Mouse (Mus musculus) embryonic stem cell, embryonic (primary cell): ENCODE measurements around the gene Calr.

Source experiments
- CTCF ChIA-PET, 4 experiments: fragments of 300-600 bp in 2 of 4; fragments of 350-600 bp in 2 of 4; sonication (Branson Sonifier 250); formaldehyde crosslinking; loops; one replicate each; lab custom pipeline; 2022; ENCODE audit warnings: inconsistent platforms in 2 of 4; lab: Charles Lee
- POLR2A ChIA-PET, 4 experiments: fragments of 300-600 bp in 2 of 4; fragments of 350-600 bp in 2 of 4; sonication (Branson Sonifier 250); formaldehyde crosslinking; loops; one replicate each; lab custom pipeline; 2022; ENCODE audit warnings: antibody characterized with exemption in 4 of 4, inconsistent platforms in 1 of 4; lab: Charles Lee

Calr gene

DNA sequence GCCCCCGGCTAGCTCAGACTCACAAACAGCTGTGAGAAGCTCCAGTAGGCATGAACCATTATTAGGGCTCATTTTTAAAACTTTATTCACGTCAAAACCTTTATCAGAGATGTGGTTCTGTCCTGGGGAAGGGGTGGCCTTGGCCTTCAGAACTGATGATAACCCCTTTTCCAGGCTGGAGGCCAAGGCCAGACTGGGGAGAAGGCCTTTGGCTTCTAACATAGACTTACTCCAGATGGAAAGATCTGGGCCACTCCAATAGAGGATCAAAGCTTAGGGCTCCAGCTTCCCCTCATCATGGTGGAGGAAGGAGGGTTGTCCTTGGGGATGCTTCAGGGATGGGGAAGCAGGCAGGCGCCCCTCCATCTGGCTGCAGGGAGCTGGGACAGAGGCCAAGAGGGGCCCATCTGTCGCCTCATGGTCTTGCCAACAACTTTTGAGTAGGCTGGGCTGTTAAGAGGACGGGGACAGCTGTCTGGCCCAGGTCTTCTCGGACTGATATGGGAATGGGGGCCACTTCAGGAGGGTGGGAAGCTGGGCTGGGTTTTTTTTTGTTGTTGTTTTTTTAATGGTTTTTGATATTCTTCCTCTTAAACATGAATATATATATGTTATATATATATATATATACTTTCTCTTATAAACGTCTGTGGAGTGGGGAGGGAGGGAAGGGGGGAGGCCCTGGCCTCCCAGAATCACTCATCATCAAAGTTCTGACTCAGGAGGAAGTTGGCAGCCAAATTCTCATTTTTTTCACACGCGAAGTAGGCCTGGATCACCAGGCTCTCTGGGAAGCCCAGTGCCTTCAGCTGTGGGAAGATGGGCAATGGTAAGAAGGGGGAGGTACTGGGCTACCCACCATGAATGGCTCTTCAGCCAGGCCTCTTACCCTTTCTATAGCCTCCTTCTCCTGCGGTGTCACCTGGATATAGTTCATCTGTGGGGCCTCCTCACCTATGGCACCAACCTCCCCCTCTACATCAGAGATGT is 11.6 kb downstream of the Calr start:
- POLR2A ChIA-PET = interaction anchor here in 3 of 4 experiments (0.6 to 26.4 kb wide), 21 partner anchors 5 to 1949 kb away, joined by 3 to 705 read pairs (median 5); partner anchors contain the start of genes Calr (in 3 of the 3), Farsa (in 2 of the 3), Syce2 (in 2 of the 3) and Dand5 (in 1 of the 3)
- CTCF ChIA-PET = interaction anchor here in 1 of 4 experiments (0.7 kb wide), 1 partner anchor 1146 kb away, joined by 3 read pairs; no protein-coding TSS in a partner anchor

DNA sequence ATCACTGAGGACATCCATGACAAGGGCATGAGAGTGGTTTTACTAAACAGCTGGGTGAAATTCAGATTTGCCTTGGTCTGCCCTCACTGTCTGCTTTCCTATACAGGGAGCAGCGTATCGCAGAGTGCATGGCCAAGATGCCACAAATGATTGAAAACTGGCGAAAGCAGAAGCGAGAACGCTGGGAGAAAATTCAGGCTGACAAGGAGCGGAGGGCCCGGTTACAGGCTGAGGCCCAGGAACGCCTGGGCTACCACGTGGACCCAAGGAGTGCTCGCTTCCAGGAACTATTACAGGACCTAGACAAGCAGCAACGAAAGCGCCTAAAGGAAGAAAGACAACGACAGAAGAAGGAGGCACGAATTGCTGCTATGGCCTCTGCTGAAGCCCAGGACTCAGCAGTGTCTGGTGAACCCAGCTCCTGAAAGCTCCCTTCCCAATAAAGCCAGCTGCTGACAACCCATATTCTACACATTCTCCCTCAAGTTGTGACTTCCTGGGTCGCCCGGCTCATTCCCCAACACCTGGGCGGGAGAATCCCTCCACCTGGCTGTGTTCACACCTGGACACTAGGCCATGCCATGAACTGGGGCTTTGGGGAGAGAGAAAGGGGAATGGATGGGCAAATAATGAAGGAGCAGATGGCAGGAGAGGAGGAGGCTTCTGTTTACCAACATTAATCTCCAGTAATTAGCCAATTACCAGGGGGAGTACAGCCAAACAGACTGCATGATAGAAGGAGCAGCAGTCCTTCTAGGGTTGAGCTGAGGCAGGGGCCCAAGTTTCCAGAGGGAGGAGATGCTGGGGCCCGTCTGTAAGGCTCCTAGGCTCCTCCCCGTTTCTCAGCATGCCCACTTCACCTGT is 12.5 kb downstream of the Calr start:
- ChIA-PET CTCF (interaction anchor here in 1 of 4 experiments (0.7 kb wide), 1 partner anchor 1145 kb away, joined by 3 read pairs; no protein-coding TSS in a partner anchor), POLR2A (interaction anchor here in 3 of 4 experiments (0.6 to 26.4 kb wide), 19 partner anchors 4 to 1950 kb away, joined by 3 to 705 read pairs (median 6); partner anchors contain the start of genes Calr (in 3 of the 3), Farsa (in 2 of the 3), Rad23a (in 2 of the 3) and Syce2 (in 2 of the 3))

DNA sequence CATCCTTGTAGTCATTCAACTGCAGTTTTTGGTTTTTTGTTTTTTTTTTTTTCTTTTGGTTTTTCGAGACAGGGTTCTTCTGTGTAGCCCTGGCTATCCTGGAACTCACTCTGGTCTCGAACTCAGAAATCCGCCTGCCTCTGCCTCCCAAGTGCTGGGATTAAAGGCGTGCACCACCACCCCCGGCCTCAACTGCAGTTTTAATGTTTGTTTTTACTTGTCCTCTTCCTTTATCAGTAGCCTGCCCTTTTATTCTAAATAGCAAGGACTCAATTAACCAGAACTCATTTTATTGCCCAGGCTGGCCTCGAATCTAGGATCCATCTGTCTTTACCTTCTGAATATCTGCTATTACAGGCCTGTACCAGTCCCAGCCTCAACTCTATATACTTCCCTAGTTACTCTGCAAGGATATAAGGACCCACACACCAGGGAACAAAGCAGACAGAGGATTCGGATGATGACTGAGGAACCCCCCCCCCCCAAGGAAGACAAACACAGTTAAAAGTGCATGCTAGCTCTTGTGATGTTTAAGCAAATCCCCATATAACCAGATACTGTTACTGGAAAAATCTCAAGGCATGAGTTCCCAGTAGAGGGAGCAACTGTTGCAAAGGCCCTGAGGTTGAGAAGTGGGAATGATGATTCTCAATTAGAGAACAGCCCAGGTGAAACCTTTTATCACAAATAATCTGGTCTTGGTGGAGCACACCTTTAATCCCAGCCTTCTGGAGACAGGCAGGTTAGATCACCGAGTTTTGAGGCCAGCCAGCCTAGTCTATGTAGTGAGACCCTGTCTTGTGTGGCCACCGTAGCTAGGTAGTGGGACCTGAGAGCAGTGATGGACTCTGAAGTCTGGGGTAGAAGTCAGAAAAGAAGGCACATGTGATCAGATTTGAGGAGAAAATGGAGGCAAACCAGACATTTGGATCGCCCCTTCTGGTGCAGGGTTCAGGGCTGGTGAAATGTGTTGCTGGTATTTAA is 13.7 kb downstream of the Calr start:
- POLR2A ChIA-PET = interaction anchor here in 3 of 4 experiments (0.6 to 26.4 kb wide), 30 partner anchors 3 to 250 kb away, joined by 3 to 705 read pairs (median 3); partner anchors contain the start of genes Calr (in 3 of the 3), Rad23a (in 3 of the 3), Farsa (in 2 of the 3) and Nacc1 (in 2 of the 3)
- CTCF ChIA-PET = interaction anchor here in 2 of 4 experiments (0.6 to 1.5 kb wide), 4 partner anchors 9 to 146 kb away, joined by 3 to 5 read pairs (median 4); no protein-coding TSS in a partner anchor

DNA sequence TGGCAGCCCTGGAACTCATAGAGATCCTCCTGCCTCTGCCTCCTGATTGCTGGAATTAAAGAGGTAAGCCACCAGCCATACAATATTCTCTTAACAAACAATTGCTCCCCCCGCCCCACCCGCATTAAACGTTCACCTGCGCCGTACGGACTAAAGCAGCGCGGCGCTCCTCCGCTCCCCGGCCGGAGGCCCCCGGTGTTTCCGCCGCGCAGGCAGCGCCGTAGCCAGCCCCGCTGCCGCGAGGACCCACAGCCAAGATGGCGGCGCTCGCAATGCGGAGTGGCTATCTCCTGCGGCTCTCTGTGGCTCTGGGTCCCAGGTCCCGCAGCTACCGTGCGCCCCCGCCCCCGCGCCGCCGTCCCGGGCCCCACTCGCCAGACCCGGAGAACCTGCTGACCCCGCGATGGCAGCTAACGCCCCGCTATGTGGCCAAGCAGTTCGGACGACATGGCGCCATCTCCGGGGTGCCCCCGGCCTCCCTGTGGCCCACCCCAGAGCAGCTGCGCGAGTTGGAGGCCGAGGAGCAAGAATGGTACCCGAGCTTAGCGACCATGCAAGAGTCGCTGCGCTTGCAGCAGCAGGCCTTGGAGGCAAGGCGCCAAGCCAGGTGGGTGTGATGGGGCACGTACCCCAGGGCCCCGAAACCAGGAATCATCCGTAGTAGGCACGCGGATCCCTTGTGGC is 14.6 kb downstream of the Calr start:
- CTCF ChIA-PET = interaction anchor here in 2 of 4 experiments (0.8 to 1.5 kb wide), 3 partner anchors 8 to 16 kb away, joined by 3 to 4 read pairs (median 3); no protein-coding TSS in a partner anchor
- POLR2A ChIA-PET = interaction anchor here in 3 of 4 experiments (0.7 to 26.4 kb wide), 22 partner anchors 2 to 251 kb away, joined by 3 to 705 read pairs (median 4); partner anchors contain the start of genes Calr (in 3 of the 3), Rad23a (in 3 of the 3), Farsa (in 2 of the 3) and Syce2 (in 2 of the 3)

DNA sequence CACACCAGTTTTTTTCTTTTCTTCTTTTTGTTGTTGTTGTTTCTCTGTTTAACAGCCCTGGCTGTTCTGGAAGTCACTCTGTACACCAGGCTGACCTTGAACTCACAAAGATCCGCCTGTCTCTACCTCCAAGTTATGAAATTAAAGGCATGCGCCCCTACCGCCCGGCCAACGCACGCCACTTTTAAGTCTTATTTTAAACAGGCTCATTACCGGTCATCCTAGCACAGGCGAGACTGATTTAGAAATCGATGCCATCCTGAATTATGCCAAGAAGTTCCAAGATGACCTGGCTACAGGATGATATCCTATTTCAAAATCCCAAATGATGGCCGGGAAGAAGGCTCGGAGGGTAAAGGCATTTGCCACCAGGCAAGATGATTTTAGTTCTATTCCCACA is 15.2 kb downstream of the Calr start, which contains the start of gene Gadd45gip1:
Gadd45gip1 (plus strand) TSS at position 33 of the 400 bp plus-strand sequence.
- CTCF ChIA-PET = interaction anchor here in 3 of 4 experiments (0.6 to 2.1 kb wide), 5 partner anchors 8 to 905 kb away, joined by 3 to 7 read pairs (median 3); no protein-coding TSS in a partner anchor

DNA sequence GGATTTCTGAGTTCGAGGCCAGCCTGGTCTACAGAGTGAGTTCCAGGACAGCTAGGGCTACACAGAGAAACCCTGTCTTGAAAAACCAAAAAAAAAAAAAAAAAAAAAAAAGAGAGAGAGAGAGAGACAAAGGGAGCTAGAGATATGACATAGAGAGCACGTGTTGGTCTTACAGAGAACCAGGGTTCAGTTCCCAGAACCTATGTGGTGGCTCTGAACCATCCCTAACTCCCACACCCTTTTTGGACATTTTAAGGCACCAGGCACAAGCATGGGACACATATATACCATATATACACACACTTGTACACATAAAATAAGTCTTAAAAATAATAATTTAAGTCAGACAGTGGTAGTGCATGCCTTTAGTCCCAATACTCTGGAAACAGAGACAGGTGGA is 20.2 kb downstream of the Calr start:
- POLR2A ChIA-PET = interaction anchor here in 3 of 4 experiments (0.6 to 26.4 kb wide), 22 partner anchors 11 to 175 kb away, joined by 3 to 705 read pairs (median 5); partner anchors contain the start of genes Calr (in 3 of the 3), Rad23a (in 3 of the 3), Dnase2a (in 1 of the 3) and Farsa (in 1 of the 3)
- CTCF ChIA-PET = interaction anchor here (0.6 to 6.5 kb wide), 8 partner anchors 11 to 118 kb away, joined by 3 to 78 read pairs (median 6); no protein-coding TSS in a partner anchor

More for the DNA sequence above, 15.2 kb downstream of the Calr start, which contains the start of gene Gadd45gip1:
- POLR2A ChIA-PET = interaction anchor here in 3 of 4 experiments (1.0 to 26.4 kb wide), 11 partner anchors 10 to 172 kb away, joined by 3 to 705 read pairs (median 3); partner anchors contain the start of genes Calr (in 3 of the 3), Farsa (in 2 of the 3), Syce2 (in 2 of the 3) and Rad23a (in 1 of the 3)

DNA sequence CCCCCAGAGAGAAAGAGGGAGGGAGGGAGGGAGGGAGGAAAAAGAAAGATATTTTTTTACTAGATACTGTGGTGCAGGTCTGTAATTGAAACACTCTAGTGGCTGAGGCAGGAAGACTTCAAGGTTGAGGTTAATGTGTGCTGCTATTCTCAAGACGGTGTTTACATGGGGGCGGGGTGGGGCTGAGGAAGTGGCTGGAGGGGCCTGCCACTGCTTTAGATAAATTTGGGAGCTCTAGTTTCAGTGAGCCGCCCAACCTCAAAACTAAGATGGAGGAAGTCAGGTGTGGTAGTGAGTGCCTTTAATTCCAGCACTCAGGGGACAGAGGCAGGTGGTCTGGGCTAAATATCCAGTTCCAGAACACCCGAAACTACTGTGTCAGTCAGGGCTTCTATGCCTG is 21.1 kb downstream of the Calr start:
- POLR2A ChIA-PET = interaction anchor here (0.5 to 26.4 kb wide), 35 partner anchors 10 to 886 kb away, joined by 3 to 705 read pairs (median 4); partner anchors contain the start of genes Calr (in 3 of the 4), Rad23a (in 2 of the 4), Dnase2a (in 1 of the 4) and Farsa (in 1 of the 4)

DNA sequence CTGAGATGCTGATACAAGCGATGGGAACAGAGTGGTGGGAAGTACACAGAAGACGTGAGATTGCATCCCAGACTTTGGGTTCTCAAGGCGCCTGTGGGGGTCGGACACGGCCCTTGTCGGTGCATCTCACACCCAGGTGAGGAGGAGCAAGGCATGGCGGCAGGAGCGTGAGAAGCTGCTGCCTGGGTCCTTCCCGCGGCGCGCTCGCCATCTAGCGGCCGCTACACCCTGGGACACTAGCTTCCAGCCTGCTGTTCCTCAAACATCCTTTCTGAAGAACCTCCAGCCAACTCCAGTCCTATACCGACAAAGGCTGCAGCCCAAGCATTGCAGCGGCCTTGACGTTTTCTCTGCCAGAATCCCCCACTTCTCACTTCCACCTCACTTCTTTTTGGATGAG is 23.1 kb downstream of the Calr start:
- ChIA-PET CTCF (interaction anchor here (0.5 to 6.5 kb wide), 61 partner anchors 8 to 310 kb away, joined by 3 to 78 read pairs (median 4); partner anchors contain the start of genes Gcdh (in 1 of the 4), Ier2 (in 1 of the 4), Nacc1 (in 1 of the 4) and Rad23a (in 1 of the 4)), POLR2A (interaction anchor here in 3 of 4 experiments (0.5 to 19.4 kb wide), 32 partner anchors 8 to 924 kb away, joined by 3 to 359 read pairs (median 4); partner anchors contain the start of genes Calr (in 3 of the 3), Rad23a (in 2 of the 3), Adgrl1 (in 1 of the 3) and Farsa (in 1 of the 3))

More for the DNA sequence above, 21.1 kb downstream of the Calr start:
- CTCF ChIA-PET = interaction anchor here (0.6 to 6.5 kb wide), 17 partner anchors 10 to 815 kb away, joined by 3 to 78 read pairs (median 4); partner anchors contain the start of gene Farsa (in 1 of the 4)

DNA sequence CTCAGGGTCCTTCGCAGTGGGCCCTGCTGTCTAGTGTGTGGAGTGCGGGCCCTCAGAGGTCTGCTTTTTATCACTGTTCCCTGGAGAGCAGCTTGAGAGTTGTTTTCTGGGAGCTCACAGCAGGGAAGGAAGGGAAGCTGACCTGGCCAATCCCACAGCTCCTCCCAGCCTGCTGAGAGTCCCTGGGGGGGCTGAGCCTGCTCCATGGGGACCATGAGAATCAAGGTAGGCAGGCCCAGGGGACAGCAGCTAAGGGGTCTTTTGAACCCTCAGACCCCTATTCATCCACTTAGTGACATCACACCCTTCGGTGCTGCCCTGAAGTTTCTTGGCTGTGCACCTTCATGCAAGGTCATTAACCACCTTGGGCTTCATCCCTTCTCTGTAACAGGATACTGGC is 24.0 kb downstream of the Calr start, which contains the start of gene Dand5:
Dand5 (minus strand) TSS at position 101 of the 400 bp plus-strand sequence.
- CTCF ChIA-PET = interaction anchor here (0.7 to 6.5 kb wide), 21 partner anchors 9 to 257 kb away, joined by 3 to 78 read pairs (median 5); partner anchors contain the start of gene Rad23a (in 1 of the 4)
- POLR2A ChIA-PET = interaction anchor here in 3 of 4 experiments (0.9 to 19.4 kb wide), 18 partner anchors 10 to 160 kb away, joined by 3 to 359 read pairs (median 4); partner anchors contain the start of genes Calr (in 2 of the 3), Farsa (in 1 of the 3), Ier2 (in 1 of the 3) and Nacc1 (in 1 of the 3)

DNA sequence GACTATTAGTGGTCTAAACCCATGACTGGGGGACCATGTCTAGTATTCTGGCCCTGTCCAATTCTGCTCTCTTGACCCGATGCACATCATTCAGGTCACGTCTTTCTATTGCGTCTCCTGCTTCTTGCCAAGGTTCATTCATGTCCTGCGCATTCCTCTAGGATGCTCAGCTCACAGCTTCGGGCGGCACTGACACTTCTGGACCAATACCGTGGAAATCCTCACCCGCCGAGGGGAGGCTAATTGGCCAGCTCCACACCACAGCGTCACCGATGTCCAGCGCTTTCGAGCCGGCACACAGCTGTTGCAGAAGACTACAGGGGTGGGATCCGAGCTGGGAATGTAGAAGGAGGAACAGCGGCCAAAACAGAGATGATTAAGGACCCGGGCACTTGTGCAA is 30.6 kb downstream of the Calr start:
- POLR2A ChIA-PET = interaction anchor here (0.6 to 4.5 kb wide), 68 partner anchors 8 to 1151 kb away, joined by 3 to 36 read pairs (median 4); partner anchors contain the start of genes Calr (in 3 of the 4), Lyl1 (in 2 of the 4), Rad23a (in 2 of the 4) and Trmt1 (in 2 of the 4)
- CTCF ChIA-PET = interaction anchor here (0.5 to 8.6 kb wide), 165 partner anchors 8 to 777 kb away, joined by 3 to 259 read pairs (median 4); partner anchors contain the start of genes Nacc1 (in 4 of the 4), Calr (in 2 of the 4), G430095P16Rik (in 2 of the 4) and Lyl1 (in 2 of the 4)

DNA sequence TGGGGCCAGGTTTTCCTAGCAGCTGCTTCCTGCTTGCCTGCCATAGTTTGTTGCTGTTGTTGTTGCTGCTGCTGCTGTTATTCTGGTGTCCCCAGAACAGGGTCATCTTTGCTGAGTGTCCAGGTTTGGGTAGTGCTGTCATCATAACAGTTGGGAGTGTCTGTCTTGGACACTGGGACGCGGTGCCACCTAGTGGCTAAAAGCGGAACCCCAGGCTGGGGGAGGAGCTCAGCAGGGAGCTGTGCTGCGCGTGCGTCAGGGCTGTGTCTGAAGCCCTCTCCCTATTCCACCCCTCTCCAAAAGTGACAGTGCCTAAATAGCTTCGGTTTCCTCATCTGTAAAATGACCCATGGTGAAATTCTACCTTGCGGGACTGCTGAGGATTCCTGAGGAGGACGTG is 31.2 kb downstream of the Calr start:
- ChIA-PET POLR2A (interaction anchor here (0.6 to 4.5 kb wide), 79 partner anchors 8 to 255 kb away, joined by 3 to 36 read pairs (median 4); partner anchors contain the start of genes Calr (in 3 of the 4), Lyl1 (in 2 of the 4), Rad23a (in 2 of the 4) and Trmt1 (in 2 of the 4)), CTCF (interaction anchor here (0.5 to 8.6 kb wide), 170 partner anchors 8 to 776 kb away, joined by 3 to 259 read pairs (median 4); partner anchors contain the start of genes Nacc1 (in 4 of the 4), Calr (in 2 of the 4), G430095P16Rik (in 2 of the 4) and Lyl1 (in 2 of the 4))

DNA sequence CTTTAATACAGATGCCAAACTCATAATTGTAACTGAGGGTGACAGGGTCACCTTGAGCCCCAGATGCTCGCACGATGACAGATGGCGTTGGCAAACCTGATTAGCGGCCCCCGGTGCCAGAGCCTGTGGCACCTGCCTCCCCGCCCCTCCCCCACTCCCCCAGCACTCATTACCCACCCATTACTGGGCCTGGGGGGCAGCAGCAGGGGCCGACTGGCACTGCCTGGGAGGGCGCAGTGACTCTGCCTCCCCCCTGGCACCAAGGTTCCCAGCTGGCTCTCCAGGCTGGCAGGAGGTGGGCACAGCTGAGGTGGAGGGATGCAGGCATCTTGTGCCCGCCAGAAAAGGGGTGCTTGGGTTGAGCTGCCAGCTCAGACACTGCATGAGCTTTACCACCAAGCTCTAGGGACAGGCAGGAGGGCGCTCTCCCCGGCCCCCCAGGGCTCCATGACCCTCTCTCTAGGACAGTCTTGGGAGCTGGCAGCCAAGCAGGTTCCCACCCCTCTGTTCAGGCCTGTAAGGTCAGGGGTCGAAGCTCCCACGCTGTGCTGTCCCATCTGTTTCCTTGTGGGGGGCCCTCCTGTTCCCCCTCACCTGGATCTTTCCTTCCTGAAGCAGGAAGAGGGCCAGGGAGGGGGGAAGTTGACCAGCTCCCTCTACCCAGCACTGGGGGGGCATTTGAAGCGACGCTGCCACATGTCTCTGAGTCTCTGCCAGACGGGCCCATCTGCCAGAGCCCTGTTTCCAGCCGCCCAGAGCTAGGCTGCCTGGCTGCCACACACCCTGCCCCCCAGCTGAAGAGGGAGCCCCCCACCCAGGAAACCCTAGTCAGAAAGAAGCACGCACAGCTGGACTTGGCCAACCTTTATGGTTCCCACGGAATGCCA is 31.9 kb downstream of the Calr start:
- ChIA-PET CTCF (interaction anchor here (0.5 to 8.6 kb wide), 118 partner anchors 8 to 776 kb away, joined by 3 to 259 read pairs (median 5); partner anchors contain the start of genes Nacc1 (in 3 of the 4), G430095P16Rik (in 2 of the 4), Calr (in 1 of the 4) and Dand5 (in 1 of the 4)), POLR2A (interaction anchor here (0.6 to 4.5 kb wide), 68 partner anchors 9 to 256 kb away, joined by 3 to 36 read pairs (median 4); partner anchors contain the start of genes Calr (in 2 of the 4), Rad23a (in 2 of the 4), Trmt1 (in 2 of the 4) and Farsa (in 1 of the 4))
